Mouse (Mus musculus) midbrain, embryonic 12.5 days (tissue): ENCODE data around the gene Arhgap24. TPM values are rescaled to one million over a fixed set of nuclear protein-coding genes. Genes with fewer than 3 reads are reported as not detected.
A peak's percentile ranks its signal among the peaks of the same experiment; 100 is the strongest.

ENCODE experiments used
- ATAC-seq: fragments of 200-750 bp; cut with Nextera tagmentation; 2 replicates; pipeline ENCODE4 v1.8.0; 2017; ENCODE audit warnings: low read depth, moderate TSS enrichment, moderate library complexity; ENCODE audit not compliant: low FRiP score
- H3K27ac ChIP-seq: fragments of 300-500 bp; sonication (generic); replicated peaks from 2 replicates; pipeline ENCODE4 v1.5.1; 2016; ENCODE audit warnings: mild to moderate bottlenecking
- H3K27me3 ChIP-seq: fragments of 300-500 bp; sonication (generic); 2 replicates; pipeline ENCODE4 v1.6.1; 2016; ENCODE audit warnings: mild to moderate bottlenecking
- H3K36me3 ChIP-seq: fragments of 300-500 bp; sonication (generic); 2 replicates; pipeline ENCODE4 v1.6.1; 2016
- H3K4me1 ChIP-seq: fragments of 300-500 bp; sonication (generic); 2 replicates; pipeline ENCODE4 v1.6.1; 2016
- H3K4me2 ChIP-seq: fragments of 300-500 bp; sonication (generic); replicated peaks from 2 replicates; pipeline ENCODE4 v1.6.1; 2016; ENCODE audit warnings: mild to moderate bottlenecking, moderate library complexity
- H3K4me3 ChIP-seq: fragments of 300-500 bp; sonication (generic); 2 replicates; pipeline ENCODE4 v1.5.1; 2016; ENCODE audit warnings: mild to moderate bottlenecking
- H3K9ac ChIP-seq: fragments of 300-500 bp; sonication (generic); replicated peaks from 2 replicates; pipeline ENCODE4 v1.6.1; 2016; ENCODE audit warnings: mild to moderate bottlenecking, moderate library complexity
- H3K9me3 ChIP-seq: fragments of 300-500 bp; sonication (generic); 2 replicates; pipeline ENCODE4 v1.6.1; 2016; ENCODE audit warnings: mild to moderate bottlenecking
- WGBS: fragments of 180-500 bp; shearing (Covaris S2); methylation state at CpG from one replicate; pipeline ENCODE4 v1.1.7; 2016; 5-methylcytosine and 5-hydroxymethylcytosine counted together
- polyA plus RNA-seq: library from polyadenylated mRNA; unstranded; fragments of >200 nt; fragmentation: Nextera tagmentation; extraction: Ambion mirVana; gene quantifications from 2 replicates; pipeline ENCODE4 v1.2.1, GENCODE M21; 2016

Arhgap24 gene
- polyA plus RNA-seq, 1 experiment from 2014 or later = 5.7 TPM

DNA sequence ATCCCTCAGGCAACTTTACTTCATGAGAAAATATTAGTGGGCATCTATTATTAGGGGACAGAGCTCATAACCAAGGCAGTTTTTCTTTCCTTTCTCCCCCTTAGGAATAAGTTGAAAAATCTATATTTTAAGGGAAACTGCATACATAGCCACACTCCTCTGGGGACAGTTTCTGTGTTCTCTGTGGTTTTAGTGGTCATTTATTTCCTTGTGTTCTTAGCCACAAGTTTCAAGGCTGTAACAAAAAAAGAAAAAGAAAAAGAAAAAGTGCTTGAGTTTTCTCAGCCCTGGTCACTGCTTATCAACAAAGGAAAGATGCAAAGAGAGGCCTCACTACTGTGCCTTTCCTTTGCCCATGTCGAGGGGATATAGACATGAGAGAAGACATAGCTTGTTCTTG lies 71.3 kb downstream of the Arhgap24 start:
- H3K9ac ChIP-seq = no peak overlapping the region
- no peak overlapping the region for H3K4me2 ChIP-seq
- H3K4me3 ChIP-seq = no peak overlapping the region
- no peak for ATAC-seq
- no peaks in the 10 kb centered on the region for H3K9me3 ChIP-seq
- no peak overlapping the region for H3K27ac ChIP-seq
- no peaks in the 10 kb centered on the region for H3K36me3 ChIP-seq
- H3K4me1 ChIP-seq = no peaks in the 10 kb centered on the region
- no peaks in the 10 kb centered on the region for H3K27me3 ChIP-seq
- 81% methylated on average over 1 of the region's 1 CpGs for WGBS

DNA sequence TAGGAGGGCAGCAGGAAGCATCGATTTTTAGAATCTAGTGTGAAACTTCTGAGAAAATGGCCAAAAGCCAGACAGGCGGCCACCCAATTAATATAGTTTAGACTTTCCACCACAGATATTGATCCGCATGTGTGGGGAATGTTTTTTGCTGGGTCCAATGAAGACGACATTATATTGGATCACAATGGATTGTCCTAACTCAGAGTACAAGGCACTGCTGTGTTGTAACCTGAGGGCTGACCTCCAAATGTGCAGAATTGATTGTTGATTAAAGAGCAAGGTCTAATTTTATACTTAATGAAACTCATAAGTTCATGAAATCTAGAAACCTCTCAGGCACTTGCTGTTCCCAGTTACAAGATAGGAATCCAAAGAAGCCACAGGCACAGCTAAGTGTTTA lies 74.8 kb downstream of the Arhgap24 start:
- no peak for ATAC-seq
- Histone ChIP-seq H3K9me3 (no peaks in the 10 kb centered on the region), H3K27me3 (no peaks in the 10 kb centered on the region), H3K9ac (no peak overlapping the region), H3K4me2 (no peak overlapping the region), H3K4me3 (no peak overlapping the region), H3K36me3 (no peaks in the 10 kb centered on the region), H3K27ac (no peak overlapping the region), H3K4me1 (no peaks in the 10 kb centered on the region)
- WGBS = 89% methylated on average over 4 of the region's 4 CpGs

DNA sequence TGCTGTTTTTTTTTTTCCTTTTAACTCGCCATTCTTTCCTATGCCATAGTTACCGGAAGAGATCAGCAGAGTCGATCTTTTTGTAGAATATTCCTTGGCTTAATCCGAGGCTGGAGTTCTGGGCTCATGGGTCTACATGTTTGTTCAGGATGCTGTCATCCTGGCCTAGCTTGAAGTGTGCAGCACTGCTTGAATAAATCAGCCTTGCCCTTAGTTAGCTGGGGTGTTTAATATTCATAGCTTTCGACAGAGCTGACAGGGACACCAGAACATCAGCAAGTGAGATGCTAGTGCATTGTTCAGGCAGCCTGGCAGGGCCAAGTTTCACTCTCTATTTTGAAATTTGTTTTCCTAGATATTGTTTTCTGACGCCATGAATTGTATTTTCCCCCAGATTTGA lies 79.1 kb downstream of the Arhgap24 start:
- ATAC-seq = peak; percentile 88
- H3K27ac ChIP-seq = 0 out of 2 replicates have a peak overlapping the region, but pooled peaks have one; percentile 5
- no peak overlapping the region for H3K4me3 ChIP-seq
- H3K27me3 ChIP-seq = no peaks in the 10 kb centered on the region
- no peaks in the 10 kb centered on the region for H3K4me1 ChIP-seq
- 43% methylated on average over 6 of the region's 6 CpGs for WGBS
- H3K9me3 ChIP-seq = no peaks in the 10 kb centered on the region
- no peak overlapping the region for H3K4me2 ChIP-seq
- no peak overlapping the region for H3K9ac ChIP-seq
- no peaks in the 10 kb centered on the region for H3K36me3 ChIP-seq

DNA sequence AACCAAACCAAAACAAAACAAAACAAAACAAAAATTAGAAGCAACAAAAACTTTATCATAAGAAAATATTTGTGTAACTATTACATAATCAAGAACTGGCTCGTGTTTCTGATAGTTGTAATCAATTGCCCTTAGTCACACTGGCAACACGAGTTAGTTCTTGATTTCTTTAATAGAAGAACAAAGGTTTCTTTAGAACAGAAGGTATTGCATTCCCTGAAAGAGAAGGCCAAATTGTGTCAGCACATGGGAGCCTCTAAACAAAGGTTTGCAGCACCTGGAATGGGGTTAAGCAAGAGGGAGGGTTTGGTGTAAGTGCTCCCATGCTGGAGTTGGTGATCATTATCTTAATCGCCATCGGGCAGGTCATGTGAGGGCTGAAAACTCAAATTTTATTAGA lies 82.8 kb downstream of the Arhgap24 start:
- H3K36me3 ChIP-seq = no peaks in the 10 kb centered on the region
- H3K27me3 ChIP-seq = no peaks in the 10 kb centered on the region
- no peaks in the 10 kb centered on the region for H3K4me1 ChIP-seq
- H3K9ac ChIP-seq = no peak overlapping the region
- no peak overlapping the region for H3K27ac ChIP-seq
- 87% methylated on average over 4 of the region's 4 CpGs for WGBS
- no peak for ATAC-seq
- no peak overlapping the region for H3K4me2 ChIP-seq
- no peaks in the 10 kb centered on the region for H3K9me3 ChIP-seq
- no peak overlapping the region for H3K4me3 ChIP-seq

DNA sequence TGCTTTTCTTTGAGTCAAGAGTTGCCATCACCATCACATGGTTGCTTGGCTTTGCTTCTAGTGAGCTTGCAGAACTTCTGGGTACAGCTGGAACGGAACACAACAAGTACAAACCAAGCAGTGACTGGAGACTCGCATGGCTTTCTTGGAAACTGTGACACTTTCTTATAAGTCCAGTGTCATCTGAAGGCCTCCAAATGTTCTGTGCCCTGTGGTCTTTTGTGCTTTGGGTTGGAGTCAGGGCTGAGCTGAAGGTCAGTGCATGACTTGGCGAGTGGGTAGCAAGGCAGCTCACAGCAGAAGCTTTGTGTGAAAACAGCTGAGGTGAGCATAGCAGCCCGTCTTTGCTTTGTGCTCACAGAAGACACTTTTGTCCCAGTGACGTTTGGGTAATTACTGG lies 87.6 kb downstream of the Arhgap24 start:
- WGBS = 77% methylated on average over 5 of the region's 5 CpGs
- H3K4me3 ChIP-seq = no peak overlapping the region
- H3K27ac ChIP-seq = no peak overlapping the region
- no peaks in the 10 kb centered on the region for H3K9me3 ChIP-seq
- H3K9ac ChIP-seq = no peak overlapping the region
- H3K36me3 ChIP-seq = no peaks in the 10 kb centered on the region
- no peak overlapping the region for H3K4me2 ChIP-seq
- ATAC-seq = no peak
- H3K27me3 ChIP-seq = no peaks in the 10 kb centered on the region
- no peaks in the 10 kb centered on the region for H3K4me1 ChIP-seq

DNA sequence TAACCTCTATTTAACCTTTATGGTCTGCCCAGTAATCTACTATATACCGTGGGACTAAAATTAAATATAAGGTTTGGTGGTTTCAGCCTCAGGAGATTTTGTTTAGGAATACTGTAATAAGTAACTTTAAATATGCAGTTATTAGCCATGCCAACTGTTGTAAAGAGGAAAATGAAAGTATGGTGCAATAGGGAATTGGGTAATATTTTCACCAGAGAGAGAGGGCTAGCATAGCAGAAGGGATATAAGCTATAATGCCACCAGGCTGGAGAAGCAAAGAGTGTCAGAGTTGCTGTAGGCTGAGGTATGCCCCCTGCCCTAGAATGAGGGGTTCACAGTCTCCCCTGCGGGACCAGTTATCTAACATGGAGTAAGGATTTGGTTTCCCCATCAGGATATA lies 90.3 kb downstream of the Arhgap24 start:
- Histone ChIP-seq H3K27me3 (no peaks in the 10 kb centered on the region), H3K4me2 (no peak overlapping the region), H3K4me1 (no peaks in the 10 kb centered on the region), H3K9ac (no peak overlapping the region), H3K4me3 (no peak overlapping the region), H3K9me3 (no peaks in the 10 kb centered on the region), H3K36me3 (no peaks in the 10 kb centered on the region), H3K27ac (no peak overlapping the region)
- no peak for ATAC-seq
- 92% methylated on average over 2 of the region's 2 CpGs for WGBS

DNA sequence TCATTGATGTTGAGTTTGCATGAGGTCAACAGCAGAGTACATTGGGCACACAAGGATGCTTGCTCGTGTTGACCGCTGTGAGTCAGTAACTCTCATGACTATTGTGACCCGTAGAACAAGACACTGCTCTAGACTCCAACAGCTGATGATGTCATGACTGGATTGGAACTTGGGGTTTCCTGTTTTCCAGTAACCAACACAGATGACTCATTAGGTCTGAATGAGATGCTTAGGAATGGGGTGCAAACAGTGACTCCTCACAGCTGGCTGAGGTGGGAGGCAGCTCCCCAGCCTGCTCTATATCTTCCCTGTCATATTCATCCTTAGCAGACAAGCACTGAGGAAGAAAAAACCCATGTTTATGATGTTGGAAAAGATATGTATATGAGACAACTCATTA lies 95.6 kb downstream of the Arhgap24 start:
- no peak for ATAC-seq
- H3K9ac ChIP-seq = no peak overlapping the region
- H3K4me2 ChIP-seq = no peak overlapping the region
- H3K4me3 ChIP-seq = no peak overlapping the region
- H3K4me1 ChIP-seq = no peaks in the 10 kb centered on the region
- H3K27me3 ChIP-seq = no peaks in the 10 kb centered on the region
- 100% methylated on average over 3 of the region's 3 CpGs for WGBS
- H3K9me3 ChIP-seq = no peaks in the 10 kb centered on the region
- H3K36me3 ChIP-seq = no peaks in the 10 kb centered on the region
- H3K27ac ChIP-seq = no peak overlapping the region

DNA sequence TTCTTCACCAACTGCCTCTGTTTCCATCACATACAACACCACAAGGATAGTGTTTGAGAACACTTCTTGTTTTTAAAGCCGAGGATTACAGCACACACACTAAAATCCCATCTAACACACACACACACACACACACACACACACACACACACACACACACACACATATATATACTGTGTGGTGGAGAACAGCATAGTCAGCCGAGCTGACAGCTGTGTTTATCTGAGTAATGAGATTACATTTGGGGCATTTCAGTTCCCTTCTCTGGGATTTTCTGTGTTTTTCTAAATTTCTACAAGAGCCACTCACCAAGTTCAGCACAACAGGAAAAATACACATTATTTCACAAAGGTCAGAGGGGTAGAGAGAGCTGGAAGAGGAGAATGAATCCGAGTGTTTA lies 96.5 kb downstream of the Arhgap24 start:
- Histone ChIP-seq H3K9me3 (no peaks in the 10 kb centered on the region), H3K4me2 (no peak overlapping the region), H3K4me3 (no peak overlapping the region), H3K27me3 (no peaks in the 10 kb centered on the region), H3K4me1 (no peaks in the 10 kb centered on the region), H3K27ac (no peak overlapping the region), H3K9ac (no peak overlapping the region), H3K36me3 (no peaks in the 10 kb centered on the region)
- no peak for ATAC-seq
- 63% methylated on average over 3 of the region's 3 CpGs for WGBS

DNA sequence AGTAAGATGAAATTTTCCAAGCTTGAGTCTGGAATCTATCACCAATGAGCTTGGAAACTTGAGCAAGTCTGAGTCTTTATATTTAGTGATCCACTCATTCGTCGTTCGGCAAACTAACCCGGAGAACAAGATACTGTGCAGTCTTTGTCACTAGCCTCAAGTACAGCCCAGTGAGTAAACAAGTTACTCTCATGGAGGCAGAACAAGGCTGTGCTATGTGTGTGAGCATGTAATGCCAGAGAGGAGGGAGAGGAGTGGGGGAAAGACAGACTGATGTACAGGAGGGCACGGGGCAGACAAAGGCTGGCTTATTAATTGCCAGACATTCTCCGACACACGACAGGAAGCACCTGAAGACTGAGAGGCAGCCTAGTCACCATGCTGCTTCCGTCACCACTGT lies 97.2 kb downstream of the Arhgap24 start:
- no peak overlapping the region for H3K4me2 ChIP-seq
- H3K27ac ChIP-seq = no peak overlapping the region
- no peaks in the 10 kb centered on the region for H3K4me1 ChIP-seq
- no peak overlapping the region for H3K4me3 ChIP-seq
- WGBS = 83% methylated on average over 8 of the region's 8 CpGs
- H3K9me3 ChIP-seq = no peaks in the 10 kb centered on the region
- no peak for ATAC-seq
- no peak overlapping the region for H3K9ac ChIP-seq
- H3K27me3 ChIP-seq = no peaks in the 10 kb centered on the region
- no peaks in the 10 kb centered on the region for H3K36me3 ChIP-seq

DNA sequence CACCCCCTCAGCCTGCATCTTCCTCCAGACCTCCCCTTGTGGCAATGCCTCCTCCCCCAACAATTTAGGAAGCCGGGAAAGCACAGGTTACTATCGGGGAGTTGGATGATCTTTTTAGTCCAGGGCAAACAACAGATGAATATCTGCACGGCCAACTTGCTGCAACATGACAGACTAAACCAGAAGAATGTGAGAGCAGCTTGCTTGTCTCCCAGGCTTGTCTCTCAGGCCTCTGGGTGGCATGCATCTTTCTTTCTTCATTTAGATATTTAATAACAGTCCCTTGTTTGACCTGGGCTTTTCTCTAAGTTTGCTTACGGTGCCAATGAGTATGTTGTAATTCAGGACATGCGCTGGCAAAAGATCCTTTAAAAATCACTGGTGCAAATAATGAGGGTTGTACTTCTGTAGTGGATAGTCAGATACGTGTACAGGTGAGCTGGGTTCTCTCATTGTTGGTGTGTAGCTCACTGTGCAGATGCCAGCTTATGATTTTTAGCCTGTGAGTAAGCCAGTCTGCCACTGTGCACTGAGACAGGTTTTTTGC lies 101.7 kb downstream of the Arhgap24 start:
- no peak for ATAC-seq
- WGBS = 79% methylated on average over 6 of the region's 6 CpGs

DNA sequence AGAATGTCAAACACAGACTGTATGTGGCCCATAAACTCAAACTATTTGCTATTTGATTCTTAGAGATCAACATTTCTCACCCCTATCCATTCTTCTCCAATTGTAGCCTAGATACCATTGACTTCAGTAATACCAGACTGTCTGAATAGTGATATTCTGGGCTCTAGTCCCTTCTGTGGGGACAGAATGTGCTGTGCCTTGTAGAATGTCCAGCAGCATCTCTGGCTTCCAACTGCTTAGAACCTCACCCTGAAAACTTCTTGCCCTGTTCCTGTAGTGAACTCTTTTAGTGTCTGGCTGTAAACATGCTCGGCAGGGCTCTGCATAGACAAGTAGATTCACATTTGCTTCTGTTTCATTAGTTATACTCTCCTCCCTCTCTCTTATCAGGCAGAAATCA lies 110.2 kb downstream of the Arhgap24 start:
- H3K9me3 ChIP-seq = no peaks in the 10 kb centered on the region
- no peak overlapping the region for H3K9ac ChIP-seq
- H3K36me3 ChIP-seq = no peaks in the 10 kb centered on the region
- no peak overlapping the region for H3K4me2 ChIP-seq
- no peaks in the 10 kb centered on the region for H3K27me3 ChIP-seq
- H3K4me3 ChIP-seq = no peak overlapping the region
- ATAC-seq = no peak
- H3K27ac ChIP-seq = no peak overlapping the region
- H3K4me1 ChIP-seq = no peaks in the 10 kb centered on the region
- WGBS = 78% methylated on average over 1 of the region's 1 CpGs

More for the DNA sequence above, 101.7 kb downstream of the Arhgap24 start:
- H3K9me3 ChIP-seq = no peaks in the 10 kb centered on the region
- no peaks in the 10 kb centered on the region for H3K36me3 ChIP-seq
- H3K27me3 ChIP-seq = no peaks in the 10 kb centered on the region
- no peak overlapping the region for H3K27ac ChIP-seq
- H3K4me1 ChIP-seq = no peaks in the 10 kb centered on the region
- H3K4me3 ChIP-seq = no peak overlapping the region
- H3K4me2 ChIP-seq = no peak overlapping the region
- H3K9ac ChIP-seq = no peak overlapping the region

DNA sequence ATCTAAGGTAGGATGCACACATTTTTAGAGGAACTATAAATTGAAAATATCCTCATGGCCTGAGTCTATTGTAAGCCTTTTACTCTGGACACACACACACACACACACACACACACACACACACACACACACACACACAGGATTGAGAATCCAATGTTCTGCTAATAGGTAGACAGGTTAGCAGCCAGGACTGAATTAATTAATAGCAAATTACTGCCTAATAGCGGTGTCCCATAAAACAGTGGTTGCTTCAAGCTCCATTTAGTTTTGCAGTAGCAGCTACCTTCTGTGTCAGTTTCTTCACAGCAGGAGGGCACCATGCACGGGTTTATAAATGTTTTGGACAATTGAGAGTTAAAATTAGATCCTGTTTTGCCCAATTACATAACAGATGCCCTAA lies 111.9 kb downstream of the Arhgap24 start:
- Histone ChIP-seq H3K27me3 (no peaks in the 10 kb centered on the region), H3K4me1 (no peaks in the 10 kb centered on the region), H3K9me3 (no peaks in the 10 kb centered on the region), H3K9ac (no peak overlapping the region), H3K27ac (no peak overlapping the region), H3K36me3 (no peaks in the 10 kb centered on the region), H3K4me3 (no peak overlapping the region), H3K4me2 (no peak overlapping the region)
- 62% methylated on average over 2 of the region's 2 CpGs for WGBS
- no peak for ATAC-seq

DNA sequence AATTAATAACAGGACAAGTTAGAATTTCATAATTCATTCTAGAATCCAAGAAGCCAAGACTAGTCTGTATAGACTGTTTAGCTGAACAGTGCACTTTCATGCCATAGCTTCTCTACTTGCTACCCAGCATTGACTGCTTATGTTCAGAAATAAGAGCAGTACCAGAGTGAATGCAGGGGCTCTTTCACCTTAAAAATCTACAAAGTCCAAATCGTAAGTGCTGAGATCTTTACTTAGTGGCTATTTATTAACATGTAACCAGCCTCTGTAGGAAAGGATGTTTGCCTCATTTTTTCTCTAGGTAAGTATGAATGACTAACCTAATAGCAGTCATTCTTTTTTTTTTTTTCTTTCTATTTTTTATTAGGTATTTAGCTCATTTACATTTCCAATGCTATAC lies 117.9 kb downstream of the Arhgap24 start:
- no peak overlapping the region for H3K4me2 ChIP-seq
- no peak overlapping the region for H3K4me3 ChIP-seq
- no peak overlapping the region for H3K27ac ChIP-seq
- no peak overlapping the region for H3K9ac ChIP-seq
- WGBS = 83% methylated on average over 1 of the region's 1 CpGs
- no peaks in the 10 kb centered on the region for H3K9me3 ChIP-seq
- no peaks in the 10 kb centered on the region for H3K36me3 ChIP-seq
- no peaks in the 10 kb centered on the region for H3K27me3 ChIP-seq
- no peaks in the 10 kb centered on the region for H3K4me1 ChIP-seq
- ATAC-seq = no peak
